Mouse (Mus musculus) lung, postnatal 14 days (tissue): ENCODE measurements around the gene Grhl3.

ENCODE experiments used
- DNase-seq: peaks from one replicate; pipeline ENCODE4 v3.0.0; 2021

The Grhl3 gene

DNA sequence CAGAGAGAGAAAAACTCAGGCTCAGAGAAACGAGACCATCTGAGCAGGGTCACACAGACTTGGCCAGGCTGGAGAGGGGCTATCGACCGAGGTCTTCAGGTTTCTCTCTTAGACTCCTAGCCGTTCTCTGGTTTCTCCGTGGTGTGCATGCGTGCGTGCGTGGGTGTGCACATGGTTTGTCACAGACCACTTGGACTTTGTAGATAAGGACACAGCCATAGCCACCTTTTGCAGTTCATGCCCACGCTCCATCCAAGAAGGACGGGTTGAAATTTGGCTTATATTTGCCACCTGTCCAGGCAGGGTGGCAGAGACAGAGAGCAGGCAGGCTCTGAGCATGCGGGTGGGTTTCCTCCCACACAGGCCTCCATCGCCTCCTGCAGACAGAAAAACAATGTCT, 48.4 kb downstream of the Grhl3 start:
- no peak for DNase-seq

DNA sequence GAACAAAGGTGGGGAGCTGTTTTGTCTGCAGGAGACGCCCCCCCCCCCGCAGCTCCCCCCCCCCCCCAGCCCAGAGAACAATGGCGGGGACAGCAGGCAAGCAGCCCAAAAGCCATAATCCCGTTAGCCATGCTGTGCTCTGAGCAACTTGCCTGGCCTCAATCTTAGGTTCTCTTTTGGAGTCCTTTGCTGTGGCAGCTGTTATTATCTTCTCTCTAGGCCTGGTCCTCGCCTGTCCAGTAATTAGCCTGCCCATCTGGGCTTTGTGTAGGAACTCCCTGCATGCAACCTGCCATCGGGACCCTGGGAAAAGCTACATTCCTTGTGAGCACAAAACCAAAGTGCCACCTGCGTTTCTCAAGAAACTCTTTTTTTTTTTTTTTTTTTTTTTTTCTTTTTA, 49.5 kb downstream of the Grhl3 start:
- DNase-seq: no peak

DNA sequence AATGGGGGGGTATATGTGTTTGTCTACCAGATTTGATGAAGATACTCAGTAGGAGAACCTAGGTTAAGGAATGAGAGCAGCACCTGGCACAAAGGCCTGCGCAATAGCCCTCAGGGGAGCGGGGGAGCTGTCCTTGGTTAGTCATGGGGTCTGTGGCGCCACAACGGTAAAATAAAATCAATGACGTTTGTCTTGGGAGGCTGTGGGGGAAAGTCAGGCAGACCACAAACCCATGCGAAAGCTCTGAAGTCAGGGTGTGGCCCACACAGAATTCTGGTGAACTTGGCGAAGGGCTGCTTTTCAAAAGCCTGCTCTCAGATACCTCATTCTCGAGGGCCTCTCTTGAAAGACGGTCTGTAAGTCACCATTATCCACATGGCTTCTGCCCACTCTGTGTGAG, 53.0 kb downstream of the Grhl3 start:
- no peak for DNase-seq

GRCm38 (mm10) chr4:135518135-135518534, 55.3 kb downstream of the Grhl3 start:
- no peak for DNase-seq

- peak; percentile 63 for DNase-seq
Observed at GRCm38 (mm10) chr4:135516351-135517316, 56.8 kb downstream of the Grhl3 start.

DNA sequence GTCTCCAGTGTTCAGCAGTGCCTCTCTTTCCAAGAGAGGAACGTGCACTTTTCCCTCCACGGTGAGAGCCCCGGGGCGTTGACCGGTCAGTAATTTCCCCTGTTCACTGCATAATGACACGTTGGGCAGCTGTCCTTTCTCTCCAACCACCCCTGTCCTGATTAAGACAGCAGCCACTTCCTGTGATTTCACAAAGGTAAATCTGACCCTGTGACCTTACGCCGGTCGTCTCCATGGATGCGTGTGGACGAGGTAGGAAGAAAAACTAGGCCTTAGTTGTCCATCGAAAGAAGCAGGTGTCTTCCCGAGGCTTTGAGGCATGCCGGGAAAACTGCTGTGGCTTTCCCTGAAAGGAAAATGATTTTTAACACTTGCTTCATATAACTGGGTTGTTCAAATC, 58.5 kb downstream of the Grhl3 start:
- DNase-seq: no peak

- DNase-seq: no peak
Observed at GRCm38 (mm10) chr4:135513865-135514264, 59.6 kb downstream of the Grhl3 start.

GRCm38 (mm10) chr4:135509515-135509914, 63.9 kb downstream of the Grhl3 start:
- no peak for DNase-seq

DNA sequence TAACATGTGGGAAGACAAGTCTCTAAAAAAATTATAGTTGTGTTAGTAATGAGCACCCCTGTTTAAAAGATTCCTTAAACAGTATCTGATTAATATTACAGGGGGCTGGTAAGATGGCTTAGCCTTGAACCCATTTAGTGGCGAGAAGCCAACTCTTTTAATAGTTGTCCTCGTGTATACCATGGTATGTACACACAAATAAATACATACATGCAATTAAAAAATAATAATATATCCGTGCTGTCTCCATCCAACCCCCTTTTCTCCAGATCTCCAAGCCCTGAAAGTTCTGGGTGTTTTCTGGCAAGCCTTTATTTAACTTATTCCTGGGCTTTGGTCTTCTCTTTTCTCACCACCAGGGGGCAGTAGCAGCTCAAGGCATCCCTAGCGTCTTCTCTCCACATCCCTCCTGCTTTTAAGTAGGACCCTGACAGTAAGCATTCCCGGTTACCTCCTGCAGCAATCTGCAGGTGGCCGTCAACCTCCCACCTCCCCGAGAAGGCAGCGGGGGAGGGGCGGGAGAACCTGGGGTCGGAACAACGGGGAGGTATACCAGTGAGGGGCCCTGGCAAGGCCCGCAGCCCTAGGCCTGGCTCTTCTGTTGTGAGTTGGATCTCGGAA, 64.9 kb downstream of the Grhl3 start:
- peak; percentile 81 for DNase-seq

GRCm38 (mm10) chr4:135507547-135508350, 65.7 kb downstream of the Grhl3 start:
- peak; percentile 45 for DNase-seq

GRCm38 (mm10) chr4:135505794-135506193, 67.6 kb downstream of the Grhl3 start:
- DNase-seq: no peak

DNA sequence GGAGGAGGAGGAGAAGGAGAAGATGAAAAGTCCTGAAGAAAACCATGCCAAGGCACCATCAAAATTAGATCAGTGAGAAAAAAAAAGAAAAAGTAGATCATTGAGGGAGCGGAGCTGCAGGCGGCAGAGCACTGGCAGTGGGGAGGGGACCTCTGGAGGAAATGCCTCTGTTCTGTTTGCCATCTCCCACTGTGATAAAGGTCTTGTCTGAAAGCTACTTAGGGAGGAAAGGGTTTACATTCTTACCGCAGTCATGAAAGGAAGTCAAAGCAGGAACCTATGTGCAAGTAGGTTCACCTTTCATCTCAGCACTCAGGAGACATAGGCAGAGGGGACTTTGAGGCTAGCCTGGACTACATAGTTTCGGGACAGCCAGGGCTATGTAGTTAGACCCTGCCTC, 71.8 kb downstream of the Grhl3 start:
- DNase-seq: no peak

DNA sequence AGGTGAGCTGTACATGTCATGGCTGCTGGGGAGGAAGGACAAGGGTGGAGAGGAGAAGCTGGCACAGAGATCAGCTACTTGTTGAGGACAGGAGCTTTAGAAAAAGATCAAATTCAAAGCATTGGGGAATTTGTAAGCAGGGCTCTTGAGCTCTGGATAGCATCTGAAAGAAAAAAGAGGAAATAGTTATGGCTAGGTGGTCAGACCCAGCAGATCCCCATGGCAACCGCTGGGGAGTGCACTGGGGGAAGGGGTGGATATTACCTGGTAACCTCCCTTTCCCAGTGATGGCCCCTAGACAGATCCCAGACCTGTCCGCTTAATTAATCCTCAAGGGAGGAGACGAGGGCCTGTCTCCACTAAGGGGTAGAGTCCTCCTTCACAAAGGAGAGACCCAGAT, 73.6 kb downstream of the Grhl3 start:
- DNase-seq: no peak

DNA sequence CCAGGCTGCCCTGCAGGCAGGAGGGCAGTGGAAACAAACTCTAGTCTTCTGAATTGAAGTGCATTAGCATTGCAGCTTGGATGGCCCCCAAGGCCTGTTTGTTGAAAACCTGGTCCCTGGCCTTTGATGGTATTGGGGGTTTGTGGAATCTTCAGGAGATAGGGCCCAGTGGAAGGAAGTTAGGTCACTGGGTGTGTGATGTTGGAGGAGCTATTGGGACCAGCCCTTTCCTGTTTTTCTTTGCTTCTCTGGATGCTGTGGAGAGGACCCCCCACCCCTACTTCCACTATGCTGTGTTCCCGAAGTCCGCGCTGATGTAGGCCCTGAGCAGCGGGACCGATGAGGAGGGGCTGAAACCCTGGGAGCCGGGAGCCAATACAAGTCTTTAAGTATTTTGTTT, 75.3 kb downstream of the Grhl3 start:
- DNase-seq: peak; percentile 31

- peak; percentile 61 for DNase-seq
Observed at GRCm38 (mm10) chr4:135495810-135496209, 77.6 kb downstream of the Grhl3 start.

GRCm38 (mm10) chr4:135495397-135495791, 78.0 kb downstream of the Grhl3 start:
- no peak for DNase-seq

DNA sequence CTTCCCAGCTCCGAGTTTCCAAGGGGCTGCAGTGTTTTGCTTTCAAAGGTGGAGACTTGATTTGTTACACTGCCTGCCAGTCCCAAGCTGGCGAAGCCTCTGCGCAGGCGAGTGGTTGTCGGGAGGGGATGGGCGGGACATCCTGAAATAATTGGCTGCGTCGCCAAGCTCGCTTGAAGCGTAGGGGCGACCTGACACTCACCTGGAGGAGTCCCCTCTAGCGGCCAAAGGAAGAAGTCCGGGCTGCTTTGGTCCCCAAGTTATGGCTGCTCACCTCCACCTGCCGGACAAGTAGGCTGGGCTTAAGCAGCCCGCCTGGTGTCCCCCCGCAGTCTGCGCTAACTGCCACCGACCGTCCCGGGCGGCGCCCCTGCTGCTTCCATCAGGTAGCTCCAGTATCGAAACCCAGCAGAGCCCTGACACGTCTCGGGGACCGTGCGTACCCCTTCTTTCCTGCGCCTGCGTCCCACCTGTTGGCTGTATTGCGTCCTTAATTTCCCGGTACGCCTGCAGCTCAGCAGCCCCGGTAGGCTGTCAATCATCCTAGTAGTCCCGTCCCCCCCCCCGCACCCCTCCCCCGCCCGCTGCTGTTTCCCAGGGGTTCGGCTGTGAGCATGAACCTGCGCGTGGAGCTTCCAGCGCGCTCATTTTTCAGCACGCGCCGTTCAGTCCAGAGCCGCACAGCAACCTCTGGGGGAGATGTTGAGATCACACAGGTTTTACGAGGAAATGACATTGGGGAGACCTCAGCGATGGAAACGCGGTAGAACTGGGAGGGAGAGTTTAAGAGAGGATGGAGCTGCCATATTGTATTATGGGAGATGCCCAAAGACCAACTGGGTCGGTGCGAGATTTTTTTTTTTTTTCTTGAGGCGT, 78.7 kb downstream of the Grhl3 start, which contains the start of the genes Stpg1 and Nipal3:
Gene Stpg1, plus strand, starts transcription at position 270 of the 876 bp plus-strand sequence.
Gene Nipal3, minus strand, starts transcription at position 518 of the 876 bp plus-strand sequence.
- peak; percentile 91 for DNase-seq

GRCm38 (mm10) chr4:135493691-135494520, 79.5 kb downstream of the Grhl3 start:
- DNase-seq: peak; percentile 54

GRCm38 (mm10) chr4:135493271-135493670, 80.2 kb downstream of the Grhl3 start:
- DNase-seq: no peak
